Mouse (Mus musculus) limb, embryonic 10.5 days (tissue): ENCODE results near the gene Clec4e. TPM values are rescaled to one million over a fixed set of nuclear protein-coding genes. Genes with fewer than 3 reads are reported as not detected.
"Not testable (repeated sequence)": the region's sequence is repeated elsewhere in the genome, so short reads cannot be mapped to it uniquely, and the experiment has no call there.

Experiments
- DNase-seq: peaks from one replicate; pipeline ENCODE4 v3.0.0-alpha.2; 2017; ENCODE audit warnings: low spot score
- H3K27ac ChIP-seq: fragments of 300-500 bp; sonication (generic); 2 replicates; pipeline ENCODE4 v1.5.1; 2016; ENCODE audit warnings: mild to moderate bottlenecking
- H3K27me3 ChIP-seq: fragments of 300-500 bp; sonication (generic); 2 replicates; pipeline ENCODE4 v1.6.1; 2016; ENCODE audit warnings: low read depth, mild to moderate bottlenecking; ENCODE audit not compliant: poor library complexity, severe bottlenecking
- H3K36me3 ChIP-seq: fragments of 300-500 bp; sonication (generic); 2 replicates; pipeline ENCODE4 v1.6.1; 2016; ENCODE audit warnings: mild to moderate bottlenecking, moderate library complexity
- H3K4me1 ChIP-seq: fragments of 300-500 bp; sonication (generic); 2 replicates; pipeline ENCODE4 v1.6.1; 2016
- H3K4me3 ChIP-seq: fragments of 300-500 bp; sonication (generic); 2 replicates; pipeline ENCODE4 v1.5.1; 2016; ENCODE audit warnings: mild to moderate bottlenecking, moderate library complexity
- H3K9me3 ChIP-seq: fragments of 300-500 bp; sonication (generic); replicated peaks from 2 replicates; pipeline ENCODE4 v1.6.1; 2016; ENCODE audit warnings: mild to moderate bottlenecking
- WGBS: fragments of 180-500 bp; shearing (Covaris S2); methylation state at CpG from one replicate; pipeline ENCODE4 v1.1.7; 2016; 5-methylcytosine and 5-hydroxymethylcytosine counted together
- polyA plus RNA-seq: library from polyadenylated mRNA; unstranded; fragments of >200 nt; fragmentation: Nextera tagmentation; extraction: Ambion mirVana; gene quantifications from 2 replicates; pipeline ENCODE4 v1.2.1, GENCODE M21; 2016

Clec4e gene
- polyA plus RNA-seq, 1 experiment from 2014 or later = not detected

- Histone ChIP-seq H3K4me1 (no peaks in the 10 kb centered on the region), H3K27me3 (no peaks in the 10 kb centered on the region), H3K9me3 (no peaks in the 10 kb centered on the region), H3K4me3 (no peak overlapping the region), H3K27ac (no peak overlapping the region), H3K36me3 (no peaks in the 10 kb centered on the region)
- DNase-seq = no peak
- WGBS = 92% methylated on average over 1 of the region's 1 CpGs
These were observed 28.8 kb downstream of the Clec4e start for GRCm38 (mm10) chr6:123260868-123261267.

DNA sequence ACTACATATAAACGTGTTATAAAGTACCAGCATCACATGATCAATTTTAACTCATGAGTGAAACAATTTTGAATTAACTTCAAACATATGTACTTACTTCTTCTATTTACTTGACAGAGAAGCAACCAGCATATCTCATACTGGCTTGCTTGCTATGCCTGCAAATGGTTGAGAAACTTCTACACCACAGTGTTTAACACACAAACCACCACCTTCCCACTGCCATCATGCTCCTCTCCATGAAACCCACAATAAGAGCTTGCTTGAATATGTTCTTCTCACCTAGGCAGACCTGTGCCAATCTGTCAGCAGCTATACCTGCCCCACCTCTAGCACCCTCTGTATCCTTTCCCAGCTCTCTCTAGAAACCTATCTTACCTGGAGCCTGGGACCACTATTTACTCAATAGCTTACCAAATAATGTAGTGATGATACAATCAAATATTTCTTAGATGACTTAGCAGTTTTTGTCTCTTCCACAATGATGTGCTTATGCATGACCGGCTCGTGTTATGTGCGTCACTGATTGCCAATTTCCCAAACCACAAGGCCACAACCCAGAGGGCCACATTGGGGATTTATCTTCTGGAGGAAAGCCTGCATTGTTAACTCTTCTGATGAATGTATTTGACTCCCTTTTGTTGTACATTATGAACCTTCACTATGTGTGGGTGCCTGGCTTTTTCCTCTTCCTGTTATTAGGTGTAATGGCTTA is 29.6 kb downstream of the Clec4e start:
- no peak for DNase-seq
- H3K27ac ChIP-seq = no peak overlapping the region
- H3K4me3 ChIP-seq = no peak overlapping the region
- no peaks in the 10 kb centered on the region for H3K9me3 ChIP-seq
- H3K27me3 ChIP-seq = no peaks in the 10 kb centered on the region
- WGBS = 83% methylated on average over 4 of the region's 4 CpGs
- H3K4me1 ChIP-seq = no peaks in the 10 kb centered on the region
- no peaks in the 10 kb centered on the region for H3K36me3 ChIP-seq

- Histone ChIP-seq H3K27me3 (no peaks in the 10 kb centered on the region), H3K36me3 (no peaks in the 10 kb centered on the region), H3K27ac (no peak overlapping the region), H3K4me3 (no peak overlapping the region), H3K9me3 (no peaks in the 10 kb centered on the region), H3K4me1 (no peaks in the 10 kb centered on the region)
- 86% methylated on average over 3 of the region's 3 CpGs for WGBS
- DNase-seq = no peak
These were observed 30.7 kb downstream of the Clec4e start for GRCm38 (mm10) chr6:123258946-123259345.

DNA sequence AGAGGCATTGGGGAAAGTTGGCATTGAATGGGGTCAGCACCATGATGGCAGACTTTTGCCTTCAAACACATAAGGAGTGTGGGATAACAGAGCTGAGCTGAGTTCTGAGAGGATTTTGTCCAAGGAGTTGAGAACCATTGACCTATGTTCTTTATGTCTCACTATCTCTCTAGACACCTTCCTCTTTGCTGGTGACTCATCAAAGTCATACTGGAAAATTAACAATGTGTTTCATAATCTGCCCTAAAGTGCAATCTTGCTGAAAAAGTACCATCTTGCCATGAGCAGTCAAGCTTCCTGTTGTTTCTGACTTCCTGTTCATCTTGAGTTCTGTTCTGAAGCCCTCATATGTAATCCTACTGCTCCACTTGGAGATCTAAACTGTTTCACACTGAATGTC is 36.9 kb downstream of the Clec4e start:
- H3K27ac ChIP-seq = no peak overlapping the region
- no peaks in the 10 kb centered on the region for H3K4me1 ChIP-seq
- no peak overlapping the region for H3K4me3 ChIP-seq
- no peak for DNase-seq
- H3K36me3 ChIP-seq = no peaks in the 10 kb centered on the region
- no peaks in the 10 kb centered on the region for H3K27me3 ChIP-seq
- H3K9me3 ChIP-seq = no peaks in the 10 kb centered on the region

GRCm38 (mm10) chr6:123248862-123249261 is 40.8 kb downstream of the Clec4e start:
- not testable (repeated sequence) for H3K36me3 ChIP-seq, DNase-seq, H3K27me3 ChIP-seq, H3K4me1 ChIP-seq, H3K27ac ChIP-seq, H3K9me3 ChIP-seq, H3K4me3 ChIP-seq
- WGBS = 79% methylated on average over 2 of the region's 2 CpGs

DNA sequence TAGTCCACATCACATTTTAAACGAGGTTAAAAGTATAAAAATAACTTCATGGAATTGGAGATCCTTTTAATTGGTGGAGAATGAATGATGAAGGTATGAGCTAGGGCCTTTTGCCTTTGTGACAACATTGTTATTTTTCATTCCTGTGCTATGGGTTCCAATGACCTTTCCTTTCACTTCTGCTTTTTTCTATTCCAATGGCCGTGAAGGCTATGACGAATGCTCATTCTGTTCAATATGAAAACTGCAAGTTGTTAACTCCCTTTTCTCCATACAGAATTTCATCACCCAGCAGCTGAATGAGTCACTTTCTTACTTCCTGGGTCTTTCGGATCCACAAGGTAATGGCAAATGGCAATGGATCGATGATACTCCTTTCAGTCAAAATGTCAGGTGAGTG is 45.5 kb downstream of the Clec4e start:
- Histone ChIP-seq H3K36me3 (no peaks in the 10 kb centered on the region), H3K4me1 (no peaks in the 10 kb centered on the region), H3K9me3 (no peaks in the 10 kb centered on the region), H3K27me3 (no peaks in the 10 kb centered on the region), H3K27ac (no peak overlapping the region), H3K4me3 (no peak overlapping the region)
- no peak for DNase-seq
- WGBS = 89% methylated on average over 5 of the region's 5 CpGs

DNA sequence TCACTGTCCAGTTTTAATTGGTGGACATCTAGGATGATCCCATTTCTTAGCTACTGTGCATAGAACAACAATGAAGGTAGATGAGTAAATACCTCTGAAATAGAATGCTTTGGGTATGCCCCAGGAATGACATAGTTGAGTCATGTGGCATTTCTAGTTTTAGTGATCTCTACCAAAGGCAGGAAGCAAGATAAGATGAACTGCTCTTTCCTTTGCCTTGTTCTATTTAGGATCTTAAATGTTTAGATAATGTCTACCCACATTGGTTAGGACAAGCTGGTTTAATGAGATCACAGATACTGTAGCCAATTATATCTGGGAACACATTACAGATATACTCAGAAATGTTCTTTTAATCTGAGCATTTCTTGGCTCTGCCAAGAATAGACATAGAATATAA is 52.1 kb downstream of the Clec4e start:
- no peaks in the 10 kb centered on the region for H3K36me3 ChIP-seq
- no peaks in the 10 kb centered on the region for H3K9me3 ChIP-seq
- H3K27me3 ChIP-seq = no peaks in the 10 kb centered on the region
- no peak overlapping the region for H3K27ac ChIP-seq
- DNase-seq = no peak
- H3K4me1 ChIP-seq = no peaks in the 10 kb centered on the region
- H3K4me3 ChIP-seq = no peak overlapping the region

Other genes starting within 250 kb of the Clec4e start
- gene Clec4b1, start 239.9 kb downstream of the Clec4e start, polyA plus RNA-seq = not detected in 2 replicates
- gene Clec4a2, start 183.4 kb downstream of the Clec4e start, polyA plus RNA-seq = 0.29 and 0.70 TPM in 2 replicates
- gene Clec4b2, start 117.0 kb downstream of the Clec4e start, polyA plus RNA-seq = not detected in 2 replicates
- 0.63 TPM in 1 of 2 replicates, not detected in the other for gene Clec4n, start 60.0 kb downstream of the Clec4e start, polyA plus RNA-seq
- not detected in 2 replicates for gene Clec4d, start 27.8 kb downstream of the Clec4e start, polyA plus RNA-seq
- gene Vmn2r19, start 18.5 kb upstream of the Clec4e start, polyA plus RNA-seq = not detected in 2 replicates
- gene Vmn2r20, start 128.2 kb upstream of the Clec4e start, polyA plus RNA-seq = not detected in 2 replicates
- not detected in 2 replicates for gene Vmn2r21, start 243.5 kb upstream of the Clec4e start, polyA plus RNA-seq